Mouse (Mus musculus) c-Kit-positive CD71-positive TER-119-positive erythroid progenitor cells, embryonic 14.5 days (primary cell): ENCODE measurements around the gene Apobec1.
"Not testable (repeated sequence)": the region's sequence is repeated elsewhere in the genome, so short reads cannot be mapped to it uniquely, and the experiment has no call there.

Experiments used
- DNase-seq: peaks from one replicate; pipeline ENCODE4 v3.0.0-alpha.2; 2013; ENCODE audit warnings: low spot score

Apobec1 gene

GRCm38 (mm10) chr6:122560427-122560826, 41.8 kb downstream of the Apobec1 start:
- peak; percentile 78 for DNase-seq

GRCm38 (mm10) chr6:122556959-122557561, 45.2 kb downstream of the Apobec1 start:
- DNase-seq = peak; percentile 50

GRCm38 (mm10) chr6:122555266-122555665, 47.0 kb downstream of the Apobec1 start:
- DNase-seq = no peak

GRCm38 (mm10) chr6:122554102-122554501, 48.1 kb downstream of the Apobec1 start:
- no peak for DNase-seq

GRCm38 (mm10) chr6:122553606-122554005, 48.6 kb downstream of the Apobec1 start, which contains the start of gene Aicda:
Gene Aicda, plus strand, starts transcription at chr6:122553801.
- no peak for DNase-seq

GRCm38 (mm10) chr6:122545948-122546347, 56.3 kb downstream of the Apobec1 start:
- no peak for DNase-seq

GRCm38 (mm10) chr6:122545289-122545882, 56.9 kb downstream of the Apobec1 start:
- no peak for DNase-seq

- DNase-seq = no peak
These were observed 57.6 kb downstream of the Apobec1 start for GRCm38 (mm10) chr6:122544672-122545071.

GRCm38 (mm10) chr6:122543574-122543973, 58.7 kb downstream of the Apobec1 start:
- no peak for DNase-seq

GRCm38 (mm10) chr6:122542459-122542858, 59.8 kb downstream of the Apobec1 start:
- DNase-seq = not testable (repeated sequence)

- no peak for DNase-seq
These were observed 62.7 kb downstream of the Apobec1 start for GRCm38 (mm10) chr6:122539564-122539963.

- no peak for DNase-seq
These were observed 68.2 kb downstream of the Apobec1 start for GRCm38 (mm10) chr6:122534032-122534431.

- DNase-seq = no peak
These were observed 69.4 kb downstream of the Apobec1 start for GRCm38 (mm10) chr6:122532883-122533302.

- DNase-seq = no peak
These were observed 70.6 kb downstream of the Apobec1 start for GRCm38 (mm10) chr6:122531466-122532174.

- DNase-seq = no peak
These were observed 74.1 kb downstream of the Apobec1 start for GRCm38 (mm10) chr6:122528136-122528535.
